Mouse (Mus musculus) hindbrain, embryonic 11.5 days (tissue): ENCODE measurements around the gene Egfl7. TPM values are rescaled to one million over a fixed set of nuclear protein-coding genes. Genes with fewer than 3 reads are reported as not detected.

ENCODE experiments used
- ATAC-seq: fragments of 200-750 bp; cut with Nextera tagmentation; 2 replicates; pipeline ENCODE4 v1.8.0; 2017; ENCODE audit warnings: mild to moderate bottlenecking, moderate TSS enrichment, moderate library complexity; ENCODE audit not compliant: low FRiP score
- DNase-seq: peaks from one replicate; pipeline ENCODE4 v3.0.0-alpha.2; 2015; ENCODE audit warnings: low spot score
- H3K27ac ChIP-seq: fragments of 300-500 bp; sonication (generic); 2 replicates; pipeline ENCODE4 v1.5.1; 2014; ENCODE audit warnings: mild to moderate bottlenecking, low read depth, low read length
- H3K27me3 ChIP-seq: fragments of 300-500 bp; sonication (generic); 2 replicates; pipeline ENCODE4 v1.6.1; 2014; ENCODE audit warnings: mild to moderate bottlenecking, low read length, moderate library complexity, mixed read lengths; ENCODE audit not compliant: control insufficient read depth, insufficient read depth
- H3K36me3 ChIP-seq: fragments of 300-500 bp; sonication (generic); 2 replicates; pipeline ENCODE4 v1.6.1; 2014; ENCODE audit warnings: mild to moderate bottlenecking, low read length, moderate library complexity, mixed read lengths; ENCODE audit not compliant: control insufficient read depth, insufficient read depth
- H3K4me1 ChIP-seq: fragments of 300-500 bp; sonication (generic); replicated peaks from 2 replicates; pipeline ENCODE4 v1.6.1; 2014; ENCODE audit warnings: low read length, mixed read lengths; ENCODE audit not compliant: control insufficient read depth, insufficient read depth
- H3K4me2 ChIP-seq: fragments of 300-500 bp; sonication (generic); replicated peaks from 2 replicates; pipeline ENCODE4 v1.6.1; 2014; ENCODE audit warnings: mild to moderate bottlenecking, low read depth, low read length
- H3K4me3 ChIP-seq: fragments of 300-500 bp; sonication (generic); 2 replicates; pipeline ENCODE4 v1.5.1; 2014; ENCODE audit warnings: low read depth, low read length
- H3K9ac ChIP-seq: fragments of 300-500 bp; sonication (generic); 2 replicates; pipeline ENCODE4 v1.6.1; 2014; ENCODE audit warnings: low read depth, low read length
- H3K9me3 ChIP-seq: fragments of 300-500 bp; sonication (generic); 2 replicates; pipeline ENCODE4 v1.6.1; 2016; ENCODE audit warnings: low read length; ENCODE audit not compliant: control insufficient read depth
- WGBS: fragments of 180-500 bp; shearing (Covaris S2); extraction: QIAGEN DNeasy Blood & Tissue Kit; methylation state at CpG from one replicate; pipeline ENCODE4 v1.1.7; 2014; 5-methylcytosine and 5-hydroxymethylcytosine counted together
- polyA plus RNA-seq: library from polyadenylated mRNA; unstranded; fragments of >200 nt; fragmentation: Nextera tagmentation; extraction: Ambion mirVana; gene quantifications from 2 replicates; pipeline ENCODE4 v1.2.1, GENCODE M21; 2014

The Egfl7 gene
- polyA plus RNA-seq, 1 experiment from 2014 or later = 65.2 TPM

DNA sequence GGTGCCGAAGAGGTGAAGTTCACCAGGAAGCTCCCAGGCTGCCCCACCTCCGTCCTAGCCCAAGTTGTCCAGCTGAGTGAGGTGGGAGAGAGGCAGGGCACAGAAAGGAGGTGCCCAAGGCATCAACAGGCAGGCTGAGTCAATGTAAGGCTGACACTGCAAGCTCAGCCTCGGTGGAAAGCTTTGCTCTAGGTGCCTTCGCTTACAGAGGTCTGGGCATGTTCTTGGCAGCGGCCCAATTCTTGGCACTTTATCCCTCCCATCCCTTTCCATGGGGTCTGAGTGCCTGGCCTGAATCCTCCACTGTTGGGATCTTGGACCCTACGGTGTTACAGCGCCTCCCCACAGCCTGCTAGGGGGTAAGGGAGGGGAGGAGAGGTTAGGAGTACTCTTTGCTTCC, 2.9 kb downstream of the Egfl7 start:
- no peak overlapping the region for H3K4me2 ChIP-seq
- no peaks in the 10 kb centered on the region for H3K36me3 ChIP-seq
- H3K9me3 ChIP-seq = no peaks in the 10 kb centered on the region
- H3K4me3 ChIP-seq = no peak overlapping the region
- no peak for DNase-seq
- no peak for ATAC-seq
- no peaks in the 10 kb centered on the region for H3K27me3 ChIP-seq
- no peak overlapping the region for H3K27ac ChIP-seq
- H3K9ac ChIP-seq = no peak overlapping the region
- 79% methylated on average over 7 of the region's 7 CpGs for WGBS
- H3K4me1 ChIP-seq = no peaks in the 10 kb centered on the region

DNA sequence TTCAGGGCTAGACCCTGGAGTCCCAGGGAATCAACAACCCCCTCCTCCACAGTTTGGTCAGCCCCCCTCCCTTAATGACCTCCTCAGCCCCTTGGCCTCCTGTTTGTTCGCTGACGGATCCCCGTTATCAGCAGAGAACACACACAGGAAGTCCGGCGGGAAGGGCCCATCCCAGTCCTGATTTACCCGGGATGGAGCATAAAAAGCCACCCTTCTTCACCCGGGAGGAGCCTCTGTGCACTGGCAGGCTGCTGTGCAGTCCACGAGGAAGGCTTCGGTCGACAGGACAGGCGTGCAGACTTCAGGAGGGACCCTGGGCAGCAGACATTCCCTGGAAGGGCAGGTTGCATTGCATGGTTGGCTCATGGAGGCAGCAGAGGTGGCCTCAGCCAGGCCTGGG, 3.8 kb downstream of the Egfl7 start:
- H3K27ac ChIP-seq = no peak overlapping the region
- WGBS = 68% methylated on average over 11 of the region's 11 CpGs
- H3K9ac ChIP-seq = no peak overlapping the region
- H3K4me2 ChIP-seq = no peak overlapping the region
- H3K4me1 ChIP-seq = no peaks in the 10 kb centered on the region
- no peak overlapping the region; the same call in 1 of the 2 replicates for H3K4me3 ChIP-seq
- no peaks in the 10 kb centered on the region for H3K9me3 ChIP-seq
- no peak for ATAC-seq
- no peaks in the 10 kb centered on the region for H3K36me3 ChIP-seq
- no peaks in the 10 kb centered on the region for H3K27me3 ChIP-seq
- DNase-seq = no peak

DNA sequence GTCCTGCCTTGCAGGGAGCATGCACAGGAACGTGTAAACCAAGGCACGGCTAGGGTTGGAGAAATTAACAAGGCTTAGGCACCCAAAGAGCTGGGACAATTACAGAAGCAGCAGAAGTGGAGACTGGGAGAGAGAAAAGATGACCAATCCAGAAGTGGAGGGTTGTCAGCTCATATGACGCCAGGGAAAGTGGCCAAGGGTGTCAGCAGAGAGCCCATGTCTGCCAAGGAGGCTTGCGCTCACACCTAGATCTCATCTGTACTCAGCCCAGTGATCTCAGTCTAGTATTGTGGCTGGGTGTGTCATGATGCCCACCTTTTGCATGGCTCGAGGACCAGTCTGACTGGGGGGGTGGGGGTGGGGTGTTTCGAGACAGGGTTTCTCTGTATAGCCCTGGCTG, 5.9 kb downstream of the Egfl7 start:
- H3K9ac ChIP-seq = no peak overlapping the region
- no peak overlapping the region for H3K4me2 ChIP-seq
- no peaks in the 10 kb centered on the region for H3K9me3 ChIP-seq
- H3K27ac ChIP-seq = peak overlapping the region; percentile 7; the same call in 1 of the 2 replicates
- WGBS = 62% methylated on average over 6 of the region's 6 CpGs
- no peaks in the 10 kb centered on the region for H3K4me1 ChIP-seq
- H3K36me3 ChIP-seq = no peaks in the 10 kb centered on the region
- H3K27me3 ChIP-seq = no peaks in the 10 kb centered on the region
- H3K4me3 ChIP-seq = no peak overlapping the region
- no peak for ATAC-seq
- no peak for DNase-seq

DNA sequence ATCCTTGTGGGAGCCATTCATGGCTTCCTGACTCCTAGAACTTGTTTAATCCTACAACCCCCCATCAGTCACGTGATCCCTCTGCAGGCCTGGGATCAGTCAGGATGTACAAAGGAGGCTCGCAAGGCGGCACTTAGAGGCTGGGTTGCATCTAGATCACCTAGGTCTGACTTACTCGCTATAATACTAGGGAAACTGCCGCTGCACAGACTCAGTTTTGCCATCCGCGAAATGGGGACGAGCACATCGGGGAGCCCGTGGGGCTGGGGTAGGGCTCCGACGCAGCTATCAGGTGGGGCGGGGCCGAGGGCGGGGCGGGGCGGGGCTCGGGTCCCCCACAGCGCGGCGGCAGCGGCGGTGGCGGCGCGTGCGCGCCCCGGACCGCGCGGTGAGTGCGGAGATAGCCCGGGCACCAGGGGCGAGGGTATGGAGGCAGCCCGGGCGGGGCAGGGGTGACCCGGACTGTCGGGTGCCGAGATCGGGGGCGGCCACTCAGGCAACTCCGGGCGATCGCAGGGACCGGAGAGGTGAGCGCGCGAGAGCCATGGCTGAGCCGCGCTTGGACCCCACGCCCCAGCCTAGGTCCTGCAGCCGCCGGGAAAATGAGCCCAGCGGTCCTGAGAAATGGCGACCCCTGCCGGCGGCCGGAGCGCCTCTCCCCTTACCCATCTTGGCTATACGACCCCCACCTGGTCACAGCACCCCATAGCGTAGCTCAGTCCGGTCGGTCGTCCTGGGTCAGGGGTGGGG, 6.7 kb downstream of the Egfl7 start, which contains the start of gene Gm20532:
TSS of gene Gm20532 (plus strand) at position 346 of the 750 bp plus-strand sequence.
- Histone ChIP-seq H3K36me3 (no peaks in the 10 kb centered on the region), H3K4me1 (no peaks in the 10 kb centered on the region), H3K27ac (peak within 1 kb of the TSS; percentile 45; the same call in 1 of the 2 replicates), H3K4me2 (peak within 1 kb of the TSS; percentile 77), H3K9me3 (no peaks in the 10 kb centered on the region), H3K4me3 (peak within 1 kb of the TSS; percentile 52), H3K27me3 (no peaks in the 10 kb centered on the region), H3K9ac (peak within 1 kb of the TSS; percentile 63)
- ATAC-seq = peak; percentile 73
- 1% methylated on average over 63 of the region's 65 CpGs for WGBS
- peak; percentile 87 for DNase-seq

DNA sequence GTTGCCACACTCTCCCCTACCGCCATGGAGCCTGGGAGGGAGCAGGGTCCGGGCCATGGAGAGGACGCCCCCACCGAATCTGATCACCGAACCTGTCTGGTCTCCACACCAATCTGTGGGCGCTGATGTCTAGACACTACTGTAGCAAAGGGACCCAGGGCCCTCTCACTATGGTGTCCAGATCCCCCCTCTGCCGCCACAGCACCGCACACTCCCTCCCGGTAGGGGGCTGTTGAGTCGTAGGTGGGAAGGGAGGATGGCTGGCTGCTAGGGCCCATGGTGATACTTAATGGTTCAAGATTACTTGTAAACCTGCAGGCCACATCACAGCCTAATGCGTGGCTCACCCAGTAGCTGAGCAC, 7.2 kb downstream of the Egfl7 start:
- ATAC-seq (no peak), DNase-seq (peak; percentile 53)
- Histone ChIP-seq H3K27ac (no peak overlapping the region), H3K36me3 (no peaks in the 10 kb centered on the region), H3K27me3 (no peaks in the 10 kb centered on the region), H3K4me2 (peak overlapping the region; percentile 77), H3K9me3 (no peaks in the 10 kb centered on the region), H3K4me1 (no peaks in the 10 kb centered on the region), H3K9ac (no peak overlapping the region; the same call in 1 of the 2 replicates), H3K4me3 (peak overlapping the region; percentile 52)
- 9% methylated on average over 11 of the region's 11 CpGs for WGBS

DNA sequence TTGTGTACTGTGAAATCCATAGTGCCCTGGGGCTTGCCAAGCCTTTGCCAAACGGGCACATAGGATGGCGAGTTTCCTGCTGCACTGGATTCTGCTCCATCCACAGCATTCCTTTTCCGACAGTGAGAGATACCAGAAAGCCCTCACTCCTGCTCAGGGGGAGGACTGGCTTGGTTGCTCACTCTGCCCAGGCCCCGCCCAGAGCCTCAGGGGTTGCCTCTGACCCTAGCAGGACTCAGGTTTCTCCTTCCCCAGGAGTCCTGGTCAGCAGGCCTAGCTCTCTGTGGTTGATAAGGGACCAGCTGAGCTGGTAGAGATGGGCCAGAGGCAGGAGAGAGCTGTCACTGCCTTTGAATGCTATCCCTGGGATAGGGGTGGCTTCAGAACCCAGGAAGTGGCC, 8.8 kb downstream of the Egfl7 start:
- Histone ChIP-seq H3K4me3 (no peak overlapping the region), H3K4me2 (no peak overlapping the region), H3K27me3 (no peaks in the 10 kb centered on the region), H3K36me3 (no peaks in the 10 kb centered on the region), H3K4me1 (no peaks in the 10 kb centered on the region), H3K9ac (no peak overlapping the region), H3K9me3 (no peaks in the 10 kb centered on the region), H3K27ac (no peak overlapping the region)
- ATAC-seq (no peak), DNase-seq (no peak)
- WGBS = 45% methylated on average over 4 of the region's 4 CpGs

DNA sequence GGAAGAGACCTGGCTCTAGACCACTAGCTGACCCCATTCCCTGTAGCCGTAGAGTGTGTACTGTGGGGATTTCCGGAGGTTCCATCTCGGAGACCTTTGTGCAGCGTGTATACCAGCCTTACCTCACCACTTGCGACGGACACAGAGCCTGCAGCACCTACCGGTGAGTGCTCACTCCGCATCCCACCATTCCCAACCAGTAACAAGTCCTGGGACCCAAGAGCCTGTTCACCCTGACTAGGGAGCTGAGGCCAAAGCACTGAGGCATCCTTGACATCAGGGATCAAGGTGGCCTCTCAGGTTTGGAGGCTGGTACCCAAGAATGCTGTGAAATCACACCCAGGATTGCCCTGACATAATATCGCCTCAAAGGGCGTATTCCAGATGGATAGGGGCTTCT, 9.5 kb downstream of the Egfl7 start:
- Histone ChIP-seq H3K9ac (no peak overlapping the region), H3K4me2 (no peak overlapping the region), H3K27ac (no peak overlapping the region), H3K36me3 (no peaks in the 10 kb centered on the region), H3K27me3 (no peaks in the 10 kb centered on the region), H3K4me1 (no peaks in the 10 kb centered on the region), H3K9me3 (no peaks in the 10 kb centered on the region), H3K4me3 (no peak overlapping the region)
- WGBS = 94% methylated on average over 10 of the region's 10 CpGs
- DNase-seq (no peak), ATAC-seq (no peak)

DNA sequence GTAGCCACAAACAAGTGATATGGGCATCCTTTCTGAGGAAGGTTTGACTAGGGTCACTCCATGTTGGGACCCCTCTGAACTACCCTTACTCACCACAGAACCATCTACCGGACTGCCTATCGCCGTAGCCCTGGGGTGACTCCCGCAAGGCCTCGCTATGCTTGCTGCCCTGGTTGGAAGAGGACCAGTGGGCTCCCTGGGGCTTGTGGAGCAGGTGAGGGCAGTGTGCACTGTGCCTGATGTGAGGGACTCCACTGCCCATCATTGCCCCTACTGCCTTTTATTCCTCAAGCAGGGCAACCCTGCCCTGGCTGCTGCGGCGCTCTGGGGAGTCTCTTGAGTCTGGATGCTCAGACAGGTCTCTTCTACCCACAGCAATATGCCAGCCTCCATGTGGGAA, 10.5 kb downstream of the Egfl7 start:
- Histone ChIP-seq H3K4me2 (no peak overlapping the region), H3K9me3 (no peaks in the 10 kb centered on the region), H3K27ac (no peak overlapping the region), H3K4me1 (no peaks in the 10 kb centered on the region), H3K9ac (no peak overlapping the region), H3K4me3 (no peak overlapping the region), H3K27me3 (no peaks in the 10 kb centered on the region; the same call in 1 of the 2 replicates), H3K36me3 (no peaks in the 10 kb centered on the region)
- WGBS = 94% methylated on average over 7 of the region's 7 CpGs
- no peak for ATAC-seq
- DNase-seq = no peak

DNA sequence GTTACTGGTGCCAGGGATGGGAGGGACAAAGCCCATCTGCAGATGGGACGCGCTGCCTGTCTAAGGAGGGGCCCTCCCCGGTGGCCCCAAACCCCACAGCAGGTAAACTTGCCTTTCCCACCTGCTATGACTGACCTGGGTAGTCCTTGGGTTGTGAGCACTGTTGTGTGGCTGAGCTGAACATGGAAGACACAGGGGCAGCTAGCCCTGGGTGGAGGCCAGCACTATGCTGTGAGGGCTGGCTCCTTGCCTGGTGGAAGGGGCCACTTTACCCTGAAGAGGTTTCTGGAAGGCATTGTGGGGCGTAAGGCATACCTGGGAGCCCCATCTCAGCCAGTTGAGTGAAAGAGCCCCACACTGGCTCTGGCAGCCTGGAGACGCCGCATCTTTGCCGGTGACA, 11.1 kb downstream of the Egfl7 start:
- Histone ChIP-seq H3K4me2 (no peak overlapping the region), H3K36me3 (no peaks in the 10 kb centered on the region), H3K27ac (no peak overlapping the region), H3K4me1 (no peaks in the 10 kb centered on the region), H3K4me3 (no peak overlapping the region), H3K9ac (no peak overlapping the region), H3K27me3 (no peaks in the 10 kb centered on the region; the same call in 1 of the 2 replicates), H3K9me3 (no peaks in the 10 kb centered on the region)
- DNase-seq (no peak), ATAC-seq (no peak)
- WGBS = 95% methylated on average over 7 of the region's 7 CpGs
